Comparison of ENCODE assay signal across 17 mouse cellular contexts in the genomic region with DNA sequence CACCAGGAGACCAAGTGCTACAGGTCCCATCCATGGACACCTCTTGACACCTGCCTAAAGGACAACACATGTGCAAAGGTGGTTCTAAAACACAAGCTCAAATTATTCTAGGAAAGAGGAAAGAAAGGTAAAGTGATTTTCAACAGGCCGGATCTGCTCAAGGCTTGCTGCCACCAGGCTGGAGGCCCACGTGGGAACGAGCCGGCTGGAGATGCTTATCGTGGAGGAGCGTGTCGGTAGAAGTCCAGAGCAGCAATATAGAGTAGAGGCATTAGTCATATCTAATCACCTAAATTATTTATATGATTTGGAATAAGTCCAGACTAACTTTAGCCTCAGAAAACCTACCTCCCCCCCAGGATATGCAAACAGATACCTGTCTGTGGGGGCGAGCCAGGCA.
DNase-seq lines count a peak whose midpoint lies in the region; ATAC-seq and TF ChIP-seq lines count a peak whose summit lies in the region.
"Had no signal": no experiment of that assay in that cellular context is flagged by ENCODE, and none has a peak within 500 bp of the region (broad histone marks: within the 10 kb centered on the region; RNA-seq: fewer than 3 reads in every experiment).

No protein-coding gene starts in this region.

- H3K27me3 ChIP-seq in liver, postnatal 0 days (ENCODE audit: insufficient read depth, low read length) = no peaks in the 10 kb centered on the region
- H3K27me3 ChIP-seq in liver, embryonic 11.5 days (replicated peaks; ENCODE audit: control insufficient read depth, insufficient read depth, low read length) = no peaks in the 10 kb centered on the region
- H3K27me3 ChIP-seq in embryonic facial prominence, embryonic 13.5 days = no peaks in the 10 kb centered on the region
- H3K27me3 ChIP-seq in limb, embryonic 10.5 days (ENCODE audit: low read depth, poor library complexity, severe bottlenecking) = no peaks in the 10 kb centered on the region
- H3K27me3 ChIP-seq in neural tube, embryonic 15.5 days (replicated peaks) = no peaks in the 10 kb centered on the region
- H3K27me3 ChIP-seq: neural tube, embryonic 13.5 days had no signal

- no peak overlapping the region for H3K4me3 ChIP-seq in liver, postnatal 0 days (ENCODE audit: low read depth, low read length)
- no peak overlapping the region for H3K4me3 ChIP-seq in liver, embryonic 11.5 days (ENCODE audit: low read depth, low read length)
- H3K4me3 ChIP-seq in embryonic facial prominence, embryonic 13.5 days = no peak overlapping the region
- no peak overlapping the region for H3K4me3 ChIP-seq in limb, embryonic 10.5 days
- no peak overlapping the region for H3K4me3 ChIP-seq in neural tube, embryonic 15.5 days (replicated peaks)
- H3K4me3 ChIP-seq: gastrocnemius, adult 2 months; kidney, embryonic 15.5 days; left cerebral cortex, adult 2 months; neural tube, embryonic 13.5 days had no signal

- TF ChIP-seq CTCF in liver, postnatal 0 days (IDR thresholded peaks at IDR 0.05; ENCODE audit: low read depth) = no peak

- TF ChIP-seq EP300 in liver, postnatal 0 days (IDR thresholded peaks at IDR 0.05; ENCODE audit: low read depth) = no peak

- H3K27ac ChIP-seq in liver, postnatal 0 days (ENCODE audit: low read depth) = peak overlapping the region; percentile 13
- H3K27ac ChIP-seq in liver, embryonic 11.5 days (ENCODE audit: low read depth, low read length) = no peak overlapping the region
- no peak overlapping the region for H3K27ac ChIP-seq in embryonic facial prominence, embryonic 13.5 days
- H3K27ac ChIP-seq in limb, embryonic 10.5 days = peak overlapping the region; percentile 36; the same call in 1 of the 2 replicates
- H3K27ac ChIP-seq in neural tube, embryonic 15.5 days (replicated peaks) = no peak overlapping the region
- H3K27ac ChIP-seq: gastrocnemius, adult 2 months; hindbrain, embryonic 14.5 days; left cerebral cortex, adult 2 months; neural tube, embryonic 13.5 days had no signal

- 57% methylated on average over 8 of the region's 8 CpGs for WGBS in liver, postnatal 0 days (ENCODE audit: insufficient replicate concordance)
- WGBS in liver, embryonic 11.5 days = 47% methylated on average over 8 of the region's 8 CpGs
- 58% methylated on average over 8 of the region's 8 CpGs for WGBS in embryonic facial prominence, embryonic 13.5 days
- WGBS in limb, embryonic 10.5 days = 88% methylated on average over 8 of the region's 8 CpGs
- 81% methylated on average over 8 of the region's 8 CpGs for WGBS in neural tube, embryonic 15.5 days

- no peak for ATAC-seq in liver, postnatal 0 days
- ATAC-seq in liver, embryonic 11.5 days (replicated peaks; ENCODE audit: low FRiP score) = no peak
- no peak for ATAC-seq in embryonic facial prominence, embryonic 13.5 days (ENCODE audit: insufficient number of reproducible peaks, insufficient read depth, low FRiP score, low TSS enrichment, low read depth)
- ATAC-seq in neural tube, embryonic 15.5 days (ENCODE audit: low FRiP score) = no peak
- ATAC-seq: CD4-positive, CD25-positive, alpha-beta regulatory T cell, adult 4 months had no signal

- DNase-seq in liver, postnatal 0 days = no peak
- DNase-seq in liver, embryonic 11.5 days (ENCODE audit: low spot score) = no peak
- no peak for DNase-seq in limb, embryonic 10.5 days (ENCODE audit: low spot score)
- no peak for DNase-seq in embryo, embryonic 10.5 days (ENCODE audit: low spot score)
- no peak for DNase-seq in adrenal gland, postnatal 25 days
- DNase-seq: cerebellum, postnatal 10 days; thymus, postnatal 36 days had no signal

- no peaks in the 10 kb centered on the region for H3K36me3 ChIP-seq in liver, postnatal 0 days (replicated peaks; ENCODE audit: insufficient read depth, low read length)
- H3K36me3 ChIP-seq in liver, embryonic 11.5 days (ENCODE audit: control insufficient read depth, insufficient read depth, low read length) = no peaks in the 10 kb centered on the region
- no peaks in the 10 kb centered on the region for H3K36me3 ChIP-seq in embryonic facial prominence, embryonic 13.5 days
- H3K36me3 ChIP-seq in limb, embryonic 10.5 days = no peaks in the 10 kb centered on the region
- H3K36me3 ChIP-seq in neural tube, embryonic 15.5 days = no peaks in the 10 kb centered on the region
- H3K36me3 ChIP-seq: G1E; kidney, embryonic 15.5 days; neural tube, embryonic 13.5 days had no signal

- no peaks in the 10 kb centered on the region for H3K9me3 ChIP-seq in liver, postnatal 0 days (ENCODE audit: low read length)
- H3K9me3 ChIP-seq in liver, embryonic 11.5 days (ENCODE audit: control insufficient read depth, low read length) = no peaks in the 10 kb centered on the region
- H3K9me3 ChIP-seq in embryonic facial prominence, embryonic 13.5 days = no peaks in the 10 kb centered on the region
- H3K9me3 ChIP-seq in limb, embryonic 10.5 days (replicated peaks) = no peaks in the 10 kb centered on the region
- no peaks in the 10 kb centered on the region for H3K9me3 ChIP-seq in neural tube, embryonic 15.5 days (replicated peaks)
- H3K9me3 ChIP-seq: G1E; kidney, embryonic 15.5 days; neural tube, embryonic 13.5 days had no signal

- peaks cover 44% of the 10 kb centered on the region for H3K4me1 ChIP-seq in liver, postnatal 0 days (ENCODE audit: insufficient read depth)
- H3K4me1 ChIP-seq in liver, embryonic 11.5 days (replicated peaks; ENCODE audit: control insufficient read depth, insufficient read depth, low read length) = peaks cover 34% of the 10 kb centered on the region
- peaks cover 31% of the 10 kb centered on the region for H3K4me1 ChIP-seq in embryonic facial prominence, embryonic 13.5 days
- H3K4me1 ChIP-seq in limb, embryonic 10.5 days = peaks cover 36% of the 10 kb centered on the region
- peaks cover 14% of the 10 kb centered on the region for H3K4me1 ChIP-seq in neural tube, embryonic 15.5 days

- no peak overlapping the region for H3K9ac ChIP-seq in liver, postnatal 0 days (replicated peaks)
- H3K9ac ChIP-seq in liver, embryonic 11.5 days (ENCODE audit: low read depth, low read length) = no peak overlapping the region
- no peak overlapping the region for H3K9ac ChIP-seq in embryonic facial prominence, embryonic 13.5 days
- H3K9ac ChIP-seq in neural tube, embryonic 15.5 days (replicated peaks) = no peak overlapping the region
- H3K9ac ChIP-seq: hindbrain, embryonic 14.5 days; kidney, embryonic 15.5 days; neural tube, embryonic 13.5 days had no signal

- H3K4me2 ChIP-seq in liver, postnatal 0 days (ENCODE audit: low read depth, low read length) = no peak overlapping the region
- no peak overlapping the region for H3K4me2 ChIP-seq in liver, embryonic 11.5 days
- peak overlapping the region; percentile 11; the same call in 1 of the 2 replicates for H3K4me2 ChIP-seq in embryonic facial prominence, embryonic 13.5 days
- no peak overlapping the region for H3K4me2 ChIP-seq in neural tube, embryonic 15.5 days
- H3K4me2 ChIP-seq: hindbrain, embryonic 14.5 days; kidney, embryonic 15.5 days; midbrain, embryonic 11.5 days; neural tube, embryonic 13.5 days had no signal

Comparison
In these comparisons a context has a peak if more than half of its experiments do, and no peak if none do; other contexts are left out.
1. H3K27ac ChIP-seq: peak in liver, postnatal 0 days (single experiment) and limb, embryonic 10.5 days (single experiment); none in liver, embryonic 11.5 days (single experiment), embryonic facial prominence, embryonic 13.5 days (single experiment) and neural tube, embryonic 15.5 days (single experiment).